Mouse (Mus musculus) stomach, postnatal 0 days (tissue): ENCODE results near the gene Plekhg5.

Experiments
- CTCF ChIP-seq: IDR thresholded peaks from 2 replicates; pipeline ENCODE4 v1.5.1; 2016; ENCODE audit warnings: antibody characterized with exemption, low read depth, mild to moderate bottlenecking, moderate library complexity
- EP300 ChIP-seq: optimal IDR thresholded peaks from 2 replicates; pipeline ENCODE3; 2016; ENCODE audit warnings: antibody characterized with exemption

- no peak for TF ChIP-seq CTCF
- no peak for TF ChIP-seq EP300
These were observed 29.1 kb upstream of the Plekhg5 start for GRCm38 (mm10) chr4:152043171-152043570.
